Mouse (Mus musculus): ENCODE results near the gene Gm6268. TPM values are rescaled to one million over a fixed set of nuclear protein-coding genes. Genes with fewer than 3 reads are reported as not detected.

Gene Gm6268
- total RNA-seq (2022), result not detected

DNA sequence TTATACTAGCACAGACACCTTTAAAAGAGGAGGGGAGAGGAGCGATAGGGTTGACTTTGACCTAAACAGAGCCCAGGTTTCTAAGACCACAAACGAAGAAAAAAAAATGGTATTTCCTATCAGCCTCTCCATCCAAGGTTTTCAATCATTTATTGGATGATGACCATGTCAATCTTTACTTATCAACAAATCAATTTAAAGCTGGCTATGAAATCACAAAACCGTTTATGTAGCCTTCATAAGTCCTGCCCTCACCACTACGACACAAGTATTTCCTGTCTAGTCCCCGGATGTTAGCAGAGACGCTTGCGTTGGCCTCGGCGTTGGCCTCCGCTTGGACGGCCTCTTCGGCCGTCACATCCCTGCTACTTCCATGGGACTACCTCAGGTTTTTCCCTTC is at the start of gene Gm6268:
Gm6268 (plus strand) TSS at position 301 of the 400 bp plus-strand sequence.
- DNase-seq, result no peak

DNA sequence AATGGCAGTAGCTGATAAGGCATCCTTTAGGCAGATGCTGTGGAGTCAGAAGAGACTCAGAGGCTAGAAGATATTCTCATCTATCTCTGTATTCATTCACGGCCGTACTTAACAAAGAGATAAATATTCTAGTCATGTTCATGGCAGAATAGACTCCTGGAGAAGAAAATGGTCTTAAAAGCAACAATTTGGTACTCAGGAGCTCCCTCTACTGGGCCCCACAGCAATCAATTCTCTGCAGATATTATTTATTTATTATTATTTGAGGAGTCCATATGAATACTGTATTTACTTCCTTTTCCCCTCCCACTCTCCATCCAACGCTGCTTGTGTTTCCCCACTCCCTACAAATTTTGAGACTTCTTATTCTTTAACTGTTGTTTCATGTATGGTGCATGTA is 48.6 kb upstream of the Gm6268 start:
- DNase-seq, result no peak

DNA sequence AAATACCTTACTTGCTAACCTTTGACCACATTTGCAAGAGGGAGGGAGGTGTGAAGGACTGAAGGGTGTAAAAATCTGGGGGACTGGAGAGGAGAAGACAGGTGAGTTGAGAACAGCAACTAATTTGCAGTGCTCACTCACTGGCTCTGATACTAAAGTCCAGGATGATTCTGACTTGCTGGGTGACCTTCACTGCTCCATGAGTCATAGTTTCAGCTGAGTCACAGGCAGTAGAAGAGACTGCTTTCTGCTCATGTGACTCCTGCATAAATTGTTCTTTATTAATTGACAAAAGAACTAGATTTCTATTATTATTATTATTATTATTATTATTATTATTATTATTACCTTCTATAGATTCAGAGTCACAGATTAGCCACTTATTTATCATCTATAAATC is 15.7 kb upstream of the Gm6268 start:
- DNase-seq, result peak; percentile 27

DNA sequence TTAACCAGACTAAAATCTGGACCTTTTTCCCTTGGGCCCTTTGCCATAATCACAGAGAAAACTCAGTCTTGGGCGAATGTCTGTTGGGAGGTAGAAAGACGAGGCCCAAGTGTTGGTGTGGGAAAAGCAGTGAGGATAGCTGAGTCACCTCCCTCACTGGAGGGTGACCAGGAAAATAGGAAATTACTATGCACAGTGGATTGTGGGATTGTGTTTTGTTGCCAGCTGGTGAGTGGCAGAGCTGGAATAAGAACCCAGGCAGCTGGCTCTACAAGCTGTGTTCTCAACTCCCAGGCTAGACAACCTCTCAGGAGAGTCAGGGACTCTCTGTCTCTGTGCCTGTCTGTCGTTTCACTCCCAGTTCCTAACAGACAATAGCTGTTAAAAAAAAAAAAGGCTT is 11.1 kb upstream of the Gm6268 start:
- DNase-seq, result no peak

DNA sequence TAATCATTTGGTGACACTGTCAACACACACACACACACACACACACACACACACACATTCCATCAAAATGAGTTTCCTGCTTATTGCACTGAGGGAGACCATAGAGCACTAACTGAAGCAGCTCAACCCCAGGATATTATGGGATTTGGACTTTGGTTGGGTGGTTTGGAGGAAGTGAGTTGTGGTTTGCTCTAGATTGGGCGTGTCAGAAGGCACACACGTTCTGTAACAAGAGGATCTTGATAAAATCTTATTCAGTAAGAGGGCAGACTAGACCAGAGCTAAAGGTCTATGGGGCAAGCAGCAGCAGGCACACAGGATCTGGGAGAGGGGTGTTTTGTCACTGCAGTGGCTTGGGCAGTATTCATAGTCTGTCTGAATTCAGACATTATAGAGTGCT is 10.6 kb upstream of the Gm6268 start:
- no peak for DNase-seq

DNA sequence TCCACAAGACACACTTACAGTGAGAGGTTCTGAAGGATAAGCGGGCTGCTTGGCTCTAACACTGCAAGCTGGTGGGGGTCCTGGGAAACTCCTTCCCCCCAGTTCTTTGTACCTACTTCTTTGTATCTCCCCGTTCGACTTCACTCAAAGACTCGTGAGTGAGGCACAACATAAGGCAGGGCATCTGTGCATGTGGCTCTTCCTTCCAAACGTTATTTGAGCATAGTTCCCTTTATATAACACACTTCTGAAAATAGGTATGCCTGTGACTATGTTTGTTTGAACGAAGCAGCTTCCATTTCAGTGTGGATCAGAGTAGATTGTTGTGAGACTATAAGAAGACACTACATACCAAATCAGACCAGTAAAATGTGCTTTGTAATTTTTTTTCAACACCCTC is 8.4 kb upstream of the Gm6268 start:
- no peak for DNase-seq

DNA sequence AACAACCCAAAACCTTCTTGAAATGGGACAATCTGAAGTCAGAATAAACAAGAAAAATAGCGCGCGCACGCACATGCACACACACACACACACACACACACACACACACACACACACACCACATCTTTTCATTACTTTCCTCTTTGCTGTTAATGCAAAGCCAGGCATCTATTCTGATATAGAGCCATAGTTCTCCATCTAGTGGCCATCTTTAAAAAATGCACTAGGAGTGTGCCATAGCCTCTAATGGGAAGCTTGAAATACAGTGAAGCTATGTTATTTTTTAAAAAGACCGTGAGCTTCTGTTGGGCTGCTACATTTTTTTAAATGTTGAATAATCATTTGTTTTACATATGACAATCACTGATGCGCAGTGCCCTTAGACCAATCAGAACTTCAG is 7.8 kb upstream of the Gm6268 start:
- no peak for DNase-seq

DNA sequence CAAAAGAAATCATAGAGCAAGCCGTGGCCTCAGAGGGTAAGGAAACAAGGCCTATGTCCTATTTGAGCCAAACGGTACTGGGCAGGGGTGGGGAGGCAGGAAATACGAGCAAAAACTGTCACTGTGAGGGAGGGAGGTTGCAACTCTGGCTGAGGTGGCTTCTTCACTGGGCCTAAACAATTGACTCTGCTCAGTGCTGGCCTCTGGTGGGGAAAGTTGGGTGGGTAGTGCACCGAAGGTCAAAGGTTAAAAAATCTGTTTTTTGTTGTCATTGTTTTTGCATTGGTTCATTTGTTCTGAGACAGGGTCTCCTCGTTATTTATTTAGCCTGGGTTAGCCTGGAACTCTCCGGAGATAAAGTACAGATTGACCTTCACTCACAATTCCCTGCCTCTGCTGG is 1.2 kb downstream of the Gm6268 start:
- DNase-seq, result no peak

DNA sequence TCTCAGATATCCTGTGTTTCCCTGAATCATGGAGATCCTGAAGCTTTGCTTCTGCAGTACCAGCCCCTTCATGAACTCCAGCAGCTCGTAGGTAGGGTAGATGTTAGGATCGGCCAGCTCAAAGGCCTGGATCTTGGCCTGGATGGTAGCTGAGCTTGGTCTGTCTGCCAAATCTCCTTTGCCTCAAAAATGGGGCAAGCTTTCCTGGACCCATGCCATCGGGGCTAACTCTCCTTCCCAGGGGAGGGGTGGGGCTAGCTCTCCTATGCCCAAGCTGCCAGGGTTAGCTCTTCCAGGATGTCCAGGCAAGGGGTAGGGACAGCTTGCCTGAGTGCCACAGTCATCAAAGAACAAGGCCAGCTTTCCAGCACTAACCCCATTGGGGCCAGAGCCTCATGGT is 18.1 kb downstream of the Gm6268 start:
- peak; percentile 13 for DNase-seq

DNA sequence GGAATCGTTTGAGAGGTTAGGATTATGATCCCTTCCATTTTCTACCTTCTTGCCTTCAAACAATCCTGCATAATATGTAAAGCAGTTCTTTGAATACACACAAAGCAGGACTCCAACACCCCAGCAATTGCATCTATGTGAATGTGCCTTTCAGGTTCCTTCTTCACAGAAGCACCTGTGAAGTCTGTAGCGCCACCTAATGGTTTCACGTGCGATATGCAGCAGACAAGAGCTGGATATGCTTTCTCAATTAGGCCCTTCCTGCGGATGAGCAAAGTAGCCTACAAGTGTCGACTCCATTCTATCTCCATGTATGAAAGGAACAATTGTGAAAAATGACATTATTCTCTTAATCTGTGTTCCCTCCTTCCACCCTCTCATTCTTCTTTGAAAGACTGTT is 33.9 kb downstream of the Gm6268 start:
- no peak for DNase-seq

DNA sequence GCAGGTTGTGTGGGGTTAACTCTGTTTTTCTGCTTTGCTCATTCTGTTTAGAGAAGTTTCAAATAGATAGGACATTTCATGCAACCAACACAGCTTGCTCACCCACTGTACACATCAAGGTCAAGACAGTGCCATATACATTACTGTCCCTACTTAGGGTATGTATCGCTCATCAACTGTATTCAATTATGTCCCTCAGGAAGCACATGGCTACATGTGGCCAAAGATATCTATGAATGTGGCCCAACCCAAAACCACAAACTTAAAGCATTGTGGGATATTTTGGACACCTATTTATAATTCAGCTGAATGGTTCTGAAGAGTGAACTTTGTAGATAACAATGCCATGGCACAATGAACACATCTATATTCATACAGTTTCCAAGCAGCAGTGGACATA is 36.9 kb downstream of the Gm6268 start:
- DNase-seq, result no peak

Small RNA genes within 50 kb of the gene (microRNA-seq; reads per million reads assigned to microRNA genes)
- gene Gm44485, result 0 reads per million in 2 experiments

Other genes starting within 250 kb of the Gm6268 start
- 1 to 10 TPM; 4.1 to 9.0 (median 5.5) TPM for gene Zcchc12, start 205.4 kb upstream of the Gm6268 start, total RNA-seq (2022)
- 1 to 10 TPM; 3.7 to 4.9 (median 4.0) TPM for gene Lonrf3, start 72.9 kb upstream of the Gm6268 start, total RNA-seq (2022)
- gene Gm14569, start 90.5 kb downstream of the Gm6268 start, total RNA-seq (2022), result under 1 TPM in 2 of 4 experiments, not detected in 2; 0.28 to 0.61 TPM
- 100 to 1,000 TPM; 402 to 571 (median 482) TPM for gene Pgrmc1, start 196.9 kb downstream of the Gm6268 start, total RNA-seq (2022)
- 10 to 100 TPM in 1 of 4 experiments, 1 to 10 TPM in 3; 7.9 to 14.3 (median 8.5) TPM for gene Akap17b, start 244.1 kb downstream of the Gm6268 start, total RNA-seq (2022)